Mouse (Mus musculus) midbrain, embryonic 10.5 days (tissue): Measurements from ENCODE around the gene Rhbdl2. TPM values are rescaled to one million over a fixed set of nuclear protein-coding genes. Genes with fewer than 3 reads are reported as not detected.

Source experiments
- DNase-seq: peaks from one replicate; pipeline ENCODE4 v3.0.0-alpha.2; 2017; ENCODE audit warnings: low spot score
- H3K27ac ChIP-seq: fragments of 300-500 bp; sonication (generic); replicated peaks from 2 replicates; pipeline ENCODE4 v1.5.1; 2016; ENCODE audit warnings: mild to moderate bottlenecking
- H3K27me3 ChIP-seq: fragments of 300-500 bp; sonication (generic); 2 replicates; pipeline ENCODE4 v1.6.1; 2016; ENCODE audit warnings: low read depth, mild to moderate bottlenecking; ENCODE audit not compliant: poor library complexity, severe bottlenecking
- H3K36me3 ChIP-seq: fragments of 300-500 bp; sonication (generic); 2 replicates; pipeline ENCODE4 v1.6.1; 2016; ENCODE audit warnings: mild to moderate bottlenecking, moderate library complexity
- H3K4me1 ChIP-seq: fragments of 300-500 bp; sonication (generic); 2 replicates; pipeline ENCODE4 v1.6.1; 2016
- H3K4me3 ChIP-seq: fragments of 300-500 bp; sonication (generic); 2 replicates; pipeline ENCODE4 v1.5.1; 2016; ENCODE audit warnings: mild to moderate bottlenecking, moderate library complexity
- H3K9me3 ChIP-seq: fragments of 300-500 bp; sonication (generic); replicated peaks from 2 replicates; pipeline ENCODE4 v1.6.1; 2016; ENCODE audit warnings: mild to moderate bottlenecking
- WGBS: fragments of 180-500 bp; shearing (Covaris S2); methylation state at CpG from one replicate; pipeline ENCODE4 v1.1.7; 2016; 5-methylcytosine and 5-hydroxymethylcytosine counted together
- polyA plus RNA-seq: library from polyadenylated mRNA; unstranded; fragments of >200 nt; fragmentation: Nextera tagmentation; extraction: Ambion mirVana; gene quantifications from 2 replicates; pipeline ENCODE4 v1.2.1, GENCODE M21; 2016

Gene Rhbdl2
- polyA plus RNA-seq, 1 experiment from 2014 or later, result 0.11 TPM

GRCm38 (mm10) chr4:123858090-123858489 lies 70.4 kb downstream of the Rhbdl2 start:
- H3K27me3 ChIP-seq, result no peaks in the 10 kb centered on the region
- no peak overlapping the region for H3K27ac ChIP-seq
- DNase-seq, result no peak
- H3K4me1 ChIP-seq, result no peaks in the 10 kb centered on the region
- no peaks in the 10 kb centered on the region for H3K9me3 ChIP-seq
- H3K36me3 ChIP-seq, result no peaks in the 10 kb centered on the region
- no peak overlapping the region for H3K4me3 ChIP-seq
- WGBS, result 88% methylated on average over 7 of the region's 7 CpGs

- H3K4me1 ChIP-seq, result no peaks in the 10 kb centered on the region
- no peak within 1 kb of the TSS for H3K4me3 ChIP-seq
- H3K27ac ChIP-seq, result no peak within 1 kb of the TSS
- DNase-seq, result no peak
- 82% methylated on average over 3 of the region's 3 CpGs for WGBS
- H3K36me3 ChIP-seq, result no peaks in the 10 kb centered on the region
- H3K9me3 ChIP-seq, result no peaks in the 10 kb centered on the region
- no peaks in the 10 kb centered on the region for H3K27me3 ChIP-seq
These were observed 71.7 kb downstream of the Rhbdl2 start, which contains the start of gene 4933427I04Rik for GRCm38 (mm10) chr4:123859379-123859778. Gene 4933427I04Rik (plus strand): TSS chr4:123859679.

- DNase-seq, result no peak
- WGBS, result 79% methylated on average over 2 of the region's 2 CpGs
- H3K27ac ChIP-seq, result no peak overlapping the region
- H3K36me3 ChIP-seq, result no peaks in the 10 kb centered on the region
- no peaks in the 10 kb centered on the region for H3K9me3 ChIP-seq
- no peaks in the 10 kb centered on the region for H3K4me1 ChIP-seq
- no peak overlapping the region for H3K4me3 ChIP-seq
- no peaks in the 10 kb centered on the region for H3K27me3 ChIP-seq
These were observed 72.1 kb downstream of the Rhbdl2 start for GRCm38 (mm10) chr4:123859803-123860202.

- Histone ChIP-seq H3K9me3 (no peaks in the 10 kb centered on the region), H3K27ac (no peak overlapping the region), H3K36me3 (no peaks in the 10 kb centered on the region), H3K27me3 (no peaks in the 10 kb centered on the region), H3K4me1 (no peaks in the 10 kb centered on the region), H3K4me3 (no peak overlapping the region)
- 87% methylated on average over 5 of the region's 5 CpGs for WGBS
- DNase-seq, result no peak
These were observed 72.9 kb downstream of the Rhbdl2 start for GRCm38 (mm10) chr4:123860621-123861020.

Other genes starting within 250 kb of the Rhbdl2 start
- 39.2 and 46.2 TPM in 2 replicates for gene Macf1, start 103.5 kb upstream of the Rhbdl2 start, polyA plus RNA-seq
- 328 and 330 TPM in 2 replicates for gene Ndufs5, start 69.7 kb upstream of the Rhbdl2 start, polyA plus RNA-seq
- 70.1 and 73.4 TPM in 2 replicates for gene Akirin1, start 37.5 kb upstream of the Rhbdl2 start, polyA plus RNA-seq
- gene 4933427I04Rik, start 71.8 kb downstream of the Rhbdl2 start, polyA plus RNA-seq, result 0.06 TPM in 1 of 2 replicates, not detected in the other
- gene Mycbp, start 117.0 kb downstream of the Rhbdl2 start, polyA plus RNA-seq, result 59.4 and 64.5 TPM in 2 replicates
- gene Rragc, start 129.6 kb downstream of the Rhbdl2 start, polyA plus RNA-seq, result 39.1 and 41.0 TPM in 2 replicates
- not detected in 2 replicates for gene 4930535I16Rik, start 130.1 kb downstream of the Rhbdl2 start, polyA plus RNA-seq